Mouse (Mus musculus): ENCODE results near the gene Sirt6. TPM values are rescaled to one million over a fixed set of nuclear protein-coding genes. Genes with fewer than 3 reads are reported as not detected.
A peak's percentile ranks its signal among the peaks of the same experiment; 100 is the strongest.
"Not testable (repeated sequence)": the region's sequence is repeated elsewhere in the genome, so short reads cannot be mapped to it uniquely, and the experiment has no call there.

Sirt6 gene
- polyA plus RNA-seq, 1 experiment: 81.9 TPM

GRCm38 (mm10) chr10:81644716-81645115 lies 17.1 kb upstream of the Sirt6 start:
- Histone ChIP-seq H3K27me3 (ENCODE audit: control insufficient read depth, insufficient read depth, low read length) (no peaks in the 10 kb centered on the region), H3K36me3 (ENCODE audit: control insufficient read depth, insufficient read depth, low read length) (no peaks in the 10 kb centered on the region), H3K4me3 (ENCODE audit: control insufficient read depth, insufficient read depth, low read length) (no peak overlapping the region), H3K27ac (ENCODE audit: control insufficient read depth, insufficient read depth, low read length) (no peak overlapping the region), H3K4me1 (replicated peaks; ENCODE audit: control insufficient read depth, insufficient read depth, low read length) (peaks cover 11% of the 10 kb centered on the region)
- no peak for DNase-seq
- TF ChIP-seq POLR2A (IDR thresholded peaks at IDR 0.05; ENCODE audit: control insufficient read depth, extremely low read depth, insufficient read depth, low read length, poor library complexity): no peak
- TF ChIP-seq CTCF (IDR thresholded peaks at IDR 0.05; ENCODE audit: borderline replicate concordance, control insufficient read depth, extremely low read depth, insufficient read depth, low read length, poor library complexity): no peak
- 98% methylated on average over 18 of the region's 18 CpGs for WGBS

DNA sequence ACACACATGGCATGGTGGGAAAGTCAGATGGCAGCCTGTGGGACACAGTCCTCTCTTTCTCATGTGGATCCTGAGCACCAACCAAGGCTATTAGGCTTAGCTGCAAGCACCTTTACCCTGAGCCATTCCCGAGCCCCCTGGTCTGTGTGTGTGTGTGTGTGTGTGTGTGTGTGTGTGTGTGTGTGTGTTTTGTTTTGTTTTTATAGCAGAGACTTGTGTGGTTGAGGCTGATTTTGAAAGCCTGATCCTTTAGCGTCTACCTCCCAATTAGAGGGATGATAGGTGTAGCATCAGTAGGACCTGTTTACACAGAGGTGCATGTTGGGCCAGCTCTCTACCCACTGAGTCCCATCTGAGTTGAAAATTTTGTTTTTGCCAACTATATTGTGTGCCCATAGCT lies 16.6 kb upstream of the Sirt6 start:
- 64% methylated on average over 2 of the region's 2 CpGs for WGBS
- H3K36me3 ChIP-seq (ENCODE audit: control insufficient read depth, insufficient read depth, low read length): no peaks in the 10 kb centered on the region
- TF ChIP-seq POLR2A (IDR thresholded peaks at IDR 0.05; ENCODE audit: control insufficient read depth, extremely low read depth, insufficient read depth, low read length, poor library complexity) (no peak), CTCF (IDR thresholded peaks at IDR 0.05; ENCODE audit: borderline replicate concordance, control insufficient read depth, extremely low read depth, insufficient read depth, low read length, poor library complexity) (no peak)
- no peak overlapping the region for H3K4me3 ChIP-seq (ENCODE audit: control insufficient read depth, insufficient read depth, low read length)
- no peaks in the 10 kb centered on the region for H3K27me3 ChIP-seq (ENCODE audit: control insufficient read depth, insufficient read depth, low read length)
- H3K27ac ChIP-seq (ENCODE audit: control insufficient read depth, insufficient read depth, low read length): peak overlapping the region; percentile 7; the same call in 1 of the 2 replicates
- no peak for DNase-seq
- H3K4me1 ChIP-seq (replicated peaks; ENCODE audit: control insufficient read depth, insufficient read depth, low read length): peaks cover 11% of the 10 kb centered on the region

DNA sequence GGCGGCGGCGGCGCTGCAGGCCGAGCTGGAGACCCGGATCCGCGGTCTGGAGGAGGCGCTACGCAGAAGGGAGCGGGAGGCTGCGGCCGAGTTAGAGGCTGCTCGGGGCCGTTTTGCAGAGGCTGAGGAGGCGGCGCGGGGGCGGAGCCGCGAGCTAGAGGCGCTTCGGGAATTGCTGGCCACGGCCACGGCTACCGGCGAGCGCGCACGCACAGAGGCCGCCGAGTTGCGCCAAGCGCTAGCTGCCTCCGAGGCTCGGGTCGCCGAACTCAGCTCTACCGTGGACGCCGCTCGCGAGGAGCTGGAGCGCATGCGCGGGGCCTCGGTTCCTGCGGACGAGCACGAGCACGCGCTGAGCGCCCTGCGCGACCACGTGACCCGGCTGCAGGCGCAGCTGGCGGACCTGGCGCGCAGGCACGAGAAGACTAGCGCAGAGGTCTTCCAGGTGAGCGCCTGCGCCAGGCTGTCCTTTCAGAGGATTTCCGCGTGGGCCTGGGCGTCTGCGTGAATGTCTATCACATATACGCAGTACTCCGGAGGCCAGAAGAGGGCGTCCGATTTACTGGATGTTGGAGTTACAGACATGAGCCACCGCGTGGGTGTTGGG lies 16.0 kb upstream of the Sirt6 start:
- peak; percentile 96 for DNase-seq
- Histone ChIP-seq H3K27ac (ENCODE audit: control insufficient read depth, insufficient read depth, low read length) (peak overlapping the region; percentile 23), H3K4me3 (ENCODE audit: control insufficient read depth, insufficient read depth, low read length) (peak overlapping the region; percentile 53), H3K27me3 (ENCODE audit: control insufficient read depth, insufficient read depth, low read length) (no peaks in the 10 kb centered on the region), H3K4me1 (replicated peaks; ENCODE audit: control insufficient read depth, insufficient read depth, low read length) (peaks cover 9% of the 10 kb centered on the region), H3K36me3 (ENCODE audit: control insufficient read depth, insufficient read depth, low read length) (no peaks in the 10 kb centered on the region)
- under 1% methylated on average over 66 of the region's 75 CpGs for WGBS
- TF ChIP-seq POLR2A (IDR thresholded peaks at IDR 0.05; ENCODE audit: control insufficient read depth, extremely low read depth, insufficient read depth, low read length, poor library complexity) (peak; percentile 96), CTCF (IDR thresholded peaks at IDR 0.05; ENCODE audit: borderline replicate concordance, control insufficient read depth, extremely low read depth, insufficient read depth, low read length, poor library complexity) (peak; percentile 64)

- WGBS: 20% methylated on average over 24 of the region's 24 CpGs
- Histone ChIP-seq H3K36me3 (ENCODE audit: control insufficient read depth, insufficient read depth, low read length) (no peaks in the 10 kb centered on the region), H3K27ac (ENCODE audit: control insufficient read depth, insufficient read depth, low read length) (0 out of 2 replicates have a peak overlapping the region, but pooled peaks have one; percentile 4), H3K27me3 (ENCODE audit: control insufficient read depth, insufficient read depth, low read length) (no peaks in the 10 kb centered on the region), H3K4me3 (ENCODE audit: control insufficient read depth, insufficient read depth, low read length) (peak overlapping the region; percentile 53), H3K4me1 (replicated peaks; ENCODE audit: control insufficient read depth, insufficient read depth, low read length) (peaks cover 9% of the 10 kb centered on the region)
- no peak for DNase-seq
- TF ChIP-seq POLR2A (IDR thresholded peaks at IDR 0.05; ENCODE audit: control insufficient read depth, extremely low read depth, insufficient read depth, low read length, poor library complexity) (no peak), CTCF (IDR thresholded peaks at IDR 0.05; ENCODE audit: borderline replicate concordance, control insufficient read depth, extremely low read depth, insufficient read depth, low read length, poor library complexity) (no peak)
Observed at GRCm38 (mm10) chr10:81642648-81643448, 15.3 kb upstream of the Sirt6 start.

DNA sequence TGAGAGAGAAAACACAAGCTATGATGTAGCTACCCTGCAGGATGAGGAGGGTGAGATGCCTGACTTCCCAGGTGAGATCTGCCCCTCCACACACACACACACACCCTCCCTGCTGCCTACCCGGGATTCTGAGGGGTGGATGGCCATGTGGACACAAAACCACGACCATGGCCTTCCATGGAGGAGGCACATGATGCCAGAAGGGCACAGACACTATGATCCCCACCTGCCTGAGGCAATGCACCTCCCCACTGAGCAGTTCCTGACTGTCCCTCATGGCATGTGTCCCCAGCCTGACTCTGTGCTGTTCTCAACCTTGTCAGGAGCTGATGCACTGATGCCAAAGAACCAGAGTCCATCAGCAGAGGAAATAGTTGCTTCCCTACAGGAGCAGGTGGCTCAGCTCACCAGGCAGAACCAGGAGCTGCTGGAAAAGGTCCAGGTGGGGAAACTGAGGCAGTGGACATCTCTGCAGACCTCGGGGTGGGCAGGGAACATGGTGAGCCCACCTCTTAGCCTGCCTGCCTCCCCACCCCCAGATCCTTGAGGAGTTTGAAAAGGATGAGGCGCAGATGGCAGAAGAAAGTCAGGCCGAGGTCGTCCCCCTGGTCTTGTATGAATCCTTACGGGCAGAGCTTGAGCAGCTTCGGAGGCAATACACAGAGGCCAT lies 14.5 kb upstream of the Sirt6 start:
- Histone ChIP-seq H3K4me3 (ENCODE audit: control insufficient read depth, insufficient read depth, low read length) (no peak overlapping the region), H3K27me3 (ENCODE audit: control insufficient read depth, insufficient read depth, low read length) (no peaks in the 10 kb centered on the region), H3K36me3 (ENCODE audit: control insufficient read depth, insufficient read depth, low read length) (no peaks in the 10 kb centered on the region), H3K4me1 (replicated peaks; ENCODE audit: control insufficient read depth, insufficient read depth, low read length) (peaks cover 9% of the 10 kb centered on the region), H3K27ac (ENCODE audit: control insufficient read depth, insufficient read depth, low read length) (no peak overlapping the region)
- WGBS: 93% methylated on average over 8 of the region's 8 CpGs
- peak; percentile 3 for DNase-seq
- TF ChIP-seq CTCF (IDR thresholded peaks at IDR 0.05; ENCODE audit: borderline replicate concordance, control insufficient read depth, extremely low read depth, insufficient read depth, low read length, poor library complexity) (no peak), POLR2A (IDR thresholded peaks at IDR 0.05; ENCODE audit: control insufficient read depth, extremely low read depth, insufficient read depth, low read length, poor library complexity) (no peak)

DNA sequence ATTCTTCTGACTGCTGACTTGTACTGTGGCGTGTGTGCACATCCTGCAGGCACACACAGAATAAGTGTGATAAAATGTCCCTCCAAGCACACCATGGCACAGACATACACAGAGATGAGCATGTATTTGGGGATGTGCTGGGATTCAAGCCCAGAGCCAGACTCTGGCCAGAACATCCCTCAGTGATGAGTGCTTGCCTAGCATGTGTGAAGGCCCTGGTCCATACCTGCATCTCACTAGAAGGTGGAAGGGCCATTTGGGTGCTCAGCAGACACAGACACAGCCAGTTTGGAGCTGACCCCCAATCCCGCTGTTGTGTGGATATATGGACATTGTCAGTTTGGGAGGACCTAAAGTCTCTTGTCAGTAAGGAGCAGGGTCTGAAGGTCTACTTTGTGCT lies 14.0 kb upstream of the Sirt6 start:
- no peak for DNase-seq
- no peaks in the 10 kb centered on the region for H3K27me3 ChIP-seq (ENCODE audit: control insufficient read depth, insufficient read depth, low read length)
- no peaks in the 10 kb centered on the region for H3K36me3 ChIP-seq (ENCODE audit: control insufficient read depth, insufficient read depth, low read length)
- TF ChIP-seq POLR2A (IDR thresholded peaks at IDR 0.05; ENCODE audit: control insufficient read depth, extremely low read depth, insufficient read depth, low read length, poor library complexity) (no peak), CTCF (IDR thresholded peaks at IDR 0.05; ENCODE audit: borderline replicate concordance, control insufficient read depth, extremely low read depth, insufficient read depth, low read length, poor library complexity) (no peak)
- WGBS: 96% methylated on average over 2 of the region's 2 CpGs
- no peak overlapping the region for H3K4me3 ChIP-seq (ENCODE audit: control insufficient read depth, insufficient read depth, low read length)
- H3K4me1 ChIP-seq (replicated peaks; ENCODE audit: control insufficient read depth, insufficient read depth, low read length): peaks cover 9% of the 10 kb centered on the region
- no peak overlapping the region for H3K27ac ChIP-seq (ENCODE audit: control insufficient read depth, insufficient read depth, low read length)

DNA sequence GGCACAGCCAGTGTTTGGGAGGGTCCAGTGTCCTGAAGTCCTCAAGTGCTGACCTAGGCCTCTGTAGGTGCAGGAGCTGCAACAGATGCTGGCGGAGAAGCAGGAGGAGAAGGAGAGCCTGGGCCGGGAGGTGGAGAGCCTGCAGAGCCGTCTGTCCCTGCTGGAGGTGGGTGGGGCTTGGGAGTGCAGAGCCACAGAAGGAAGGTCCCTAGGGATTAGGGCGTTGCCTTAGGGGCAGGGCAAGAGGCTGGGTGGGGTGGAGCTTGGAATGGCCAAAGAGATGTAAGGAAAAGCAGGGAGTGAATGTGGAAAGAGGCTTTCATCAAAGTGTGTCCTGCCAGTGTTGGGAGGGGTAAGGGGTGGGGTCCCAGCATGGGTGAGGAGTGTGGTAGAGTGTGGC lies 13.2 kb upstream of the Sirt6 start:
- H3K36me3 ChIP-seq (ENCODE audit: control insufficient read depth, insufficient read depth, low read length); H3K27ac ChIP-seq (ENCODE audit: control insufficient read depth, insufficient read depth, low read length); H3K4me1 ChIP-seq (replicated peaks; ENCODE audit: control insufficient read depth, insufficient read depth, low read length); H3K4me3 ChIP-seq (ENCODE audit: control insufficient read depth, insufficient read depth, low read length); H3K27me3 ChIP-seq (ENCODE audit: control insufficient read depth, insufficient read depth, low read length); DNase-seq: not testable (repeated sequence)
- WGBS: 92% methylated on average over 4 of the region's 4 CpGs

Data from thymus, adult 2 months (tissue).